Mouse (Mus musculus) common myeloid progenitor, adult 5-6 weeks (primary cell): Measurements from ENCODE around the gene Gm20806. TPM values are rescaled to one million over a fixed set of nuclear protein-coding genes. Genes with fewer than 3 reads are reported as not detected.
"Not testable (repeated sequence)": the region's sequence is repeated elsewhere in the genome, so short reads cannot be mapped to it uniquely, and the experiment has no call there.

ENCODE experiments used
- ATAC-seq: replicated peaks from 2 replicates; pipeline ENCODE4 v1.8.0; 2016; ENCODE audit warnings: low read depth, mild to moderate bottlenecking, moderate TSS enrichment, inconsistent platforms; ENCODE audit not compliant: poor library complexity, severe bottlenecking
- total RNA-seq: library from RNA; stranded (forward); fragments of 200-1000, 187-1606 nt; gene quantifications from 2 replicates; pipeline ENCODE4 v1.2.3, GENCODE M21; 2017

Gene Gm20806
- not detected in 2 replicates for total RNA-seq

GRCm38 (mm10) chrY:78837956-78838355 is at the start of gene Gm20806:
Gm20806 (minus strand) TSS chrY:78838056.
- ATAC-seq: not testable (repeated sequence)
